Comparison of ENCODE assay signal across 16 mouse cellular contexts in genomic region chr12:17436471-17436870, GRCm38 (mm10).
DNase-seq lines count a peak whose midpoint lies in the region; ATAC-seq lines count a peak whose summit lies in the region.
"Had no signal": no experiment of that assay in that cellular context is flagged by ENCODE, and none has a peak within 500 bp of the region (broad histone marks: within the 10 kb centered on the region; RNA-seq: fewer than 3 reads in every experiment).

No protein-coding gene starts in this region.

- 0 out of 2 replicates have a peak, but pooled peaks have one; percentile 36 for ATAC-seq in erythroid progenitor cell, adult 5-6 weeks (replicated peaks; ENCODE audit: low FRiP score, poor library complexity, severe bottlenecking)
- ATAC-seq: forebrain, embryonic 16.5 days; Patski had no signal

- peak; percentile 35 to 42 for DNase-seq in left cerebral cortex, postnatal 14 days (ENCODE audit: low spot score in 2 of 2)
- no peak for DNase-seq in left cerebral cortex, adult 18-20 months (ENCODE audit: low spot score in 2 of 2)
- peak; percentile 36 for DNase-seq in layer of hippocampus, adult 9-10 months (ENCODE audit: low spot score)
- no peak for DNase-seq in ovary, postnatal 14 days (ENCODE audit: low spot score)
- no peak for DNase-seq in heart, postnatal 36 days
- DNase-seq: adrenal gland, adult 2 months; adrenal gland, postnatal 25 days; cerebellum, adult 2 months; cerebellum, postnatal 14 days; embryo, embryonic 11 days; gastrocnemius, postnatal 14 days; heart, adult 2 months; heart, postnatal 14 days had no signal

- intact Hi-C loops in left cerebral cortex, postnatal 14 days (cut with DNase I) = no loop called here
- intact Hi-C loops in heart, postnatal 36 days (cut with DNase I) = no loop called here

Comparison
In these comparisons a context has a peak if more than half of its experiments do, and no peak if none do; other contexts are left out.
1. DNase-seq: peak in left cerebral cortex, postnatal 14 days (2 of 2) and layer of hippocampus, adult 9-10 months (single experiment); none in left cerebral cortex, adult 18-20 months (0 of 2), ovary, postnatal 14 days (single experiment) and heart, postnatal 36 days (0 of 2).